Mouse (Mus musculus): Measurements from ENCODE around the gene Ier2. TPM values are rescaled to one million over a fixed set of nuclear protein-coding genes. Genes with fewer than 3 reads are reported as not detected.

Ier2 gene
- total RNA-seq, 2 experiments from 2014 or later, result 10.8 to 12.7 TPM

DNA sequence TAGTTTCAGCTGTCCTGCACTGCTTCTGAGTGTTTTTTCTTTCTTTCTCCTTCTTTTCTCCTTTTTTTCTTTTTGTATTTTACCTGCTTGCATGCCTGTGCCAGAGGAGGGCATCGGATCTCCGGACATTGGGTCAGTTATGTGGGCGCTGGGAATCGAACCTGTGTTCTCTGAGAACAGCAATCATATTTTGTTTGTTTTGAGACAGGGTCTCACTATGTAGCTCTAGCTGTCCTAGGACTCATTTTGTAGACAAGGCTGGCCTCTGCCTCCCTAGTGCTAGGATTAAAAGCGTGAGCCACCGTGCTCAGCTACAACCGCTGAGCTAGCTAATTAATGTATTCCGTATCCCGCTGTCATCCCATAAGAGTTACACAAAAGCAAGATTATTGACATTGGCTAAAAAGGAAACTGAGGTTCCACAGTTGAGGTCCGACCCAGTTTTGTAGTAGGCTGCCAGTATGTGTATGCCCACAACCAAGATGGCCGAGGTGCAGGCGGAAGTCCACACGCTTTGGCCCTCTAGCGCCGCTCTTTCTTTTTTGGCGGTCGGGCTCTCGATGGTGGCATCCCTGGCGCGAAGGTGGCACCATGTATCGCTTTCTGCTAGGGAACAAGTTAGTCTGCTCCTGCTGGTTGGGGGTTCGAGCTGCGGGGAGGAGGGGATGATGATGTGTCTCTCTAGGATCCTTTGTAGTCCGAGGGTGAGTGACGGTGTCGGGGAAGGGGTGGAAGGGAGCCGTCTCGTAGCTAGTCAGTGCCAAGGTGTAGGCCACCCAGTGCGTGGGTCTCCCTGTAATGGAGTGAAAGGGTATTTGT, 2.1 kb upstream of the Ier2 start:
- peak; percentile 78 to 83 for DNase-seq (ENCODE audit: low spot score in 2 of 2)

DNA sequence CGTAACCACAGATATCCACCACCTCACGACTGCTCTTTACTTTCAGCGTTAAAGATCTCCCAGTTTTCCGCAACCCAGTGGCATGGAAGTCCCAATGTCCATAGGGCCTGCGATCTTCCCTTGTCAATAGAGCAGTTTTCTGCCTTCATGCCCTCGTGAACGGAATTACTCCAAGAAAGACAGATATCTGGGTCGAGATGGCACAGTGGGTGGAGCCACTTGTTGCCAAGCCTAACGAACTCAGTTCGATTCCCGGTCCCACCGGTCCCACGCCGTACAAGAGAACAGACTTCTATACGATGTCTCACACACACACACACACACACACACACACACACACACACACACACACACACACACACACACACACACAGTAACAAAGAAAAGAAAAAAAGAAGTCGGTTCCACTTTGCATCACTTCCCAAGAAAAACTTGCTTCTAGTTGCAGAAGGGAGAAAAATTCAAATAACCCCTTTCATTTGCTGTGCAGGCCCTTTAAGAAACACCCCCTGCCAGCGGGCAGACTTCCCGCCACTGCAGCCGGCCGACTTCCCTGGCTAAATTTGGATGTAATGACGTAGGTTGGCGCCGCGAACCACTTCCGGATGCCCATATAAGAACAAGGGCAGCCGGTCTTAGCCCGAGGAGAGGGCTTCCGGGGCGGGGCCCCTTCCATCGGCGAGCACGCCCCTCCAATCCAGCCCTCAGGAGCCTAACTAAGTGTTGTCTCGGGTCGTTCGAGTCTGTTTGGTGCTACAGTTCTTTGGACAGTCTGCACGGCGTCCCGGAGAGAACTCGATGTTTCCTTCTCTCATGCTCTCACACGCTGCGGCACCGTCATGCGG, 1.1 kb upstream of the Ier2 start:
- DNase-seq (ENCODE audit: low spot score in 2 of 2), result peak; percentile 97 to 98

DNA sequence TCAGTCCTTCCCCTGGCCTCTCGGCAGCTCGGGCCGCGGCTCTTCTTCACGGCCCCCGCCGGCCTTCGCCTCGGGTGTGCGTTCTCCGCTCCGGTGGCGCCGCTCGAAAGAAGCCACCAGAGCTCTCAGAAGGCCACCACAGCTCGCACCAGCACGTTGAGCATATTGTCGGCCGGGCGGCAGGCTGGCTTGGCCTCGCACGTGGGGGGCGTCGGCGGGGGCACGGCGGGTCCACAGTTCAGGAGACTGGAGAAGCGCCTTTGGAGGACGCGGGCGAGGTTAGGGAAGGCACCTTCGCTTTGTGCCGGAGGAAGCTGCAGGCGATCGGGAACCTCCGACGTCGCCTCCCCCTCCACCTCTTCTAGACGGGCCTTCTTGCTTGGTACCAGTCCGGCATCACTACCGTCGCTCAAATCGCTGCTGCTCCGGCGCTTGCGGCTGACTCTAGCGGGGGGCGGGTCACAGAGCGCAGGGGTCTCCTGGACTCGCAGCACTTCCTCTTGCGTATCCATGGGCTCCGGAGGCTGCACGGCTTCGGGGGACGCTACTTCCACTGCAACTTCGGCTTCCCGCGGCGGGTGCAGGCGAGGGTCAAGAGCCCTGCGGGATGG, 586 bp downstream of the Ier2 start:
- DNase-seq (ENCODE audit: low spot score in 2 of 2), result peak; percentile 61 to 67

DNA sequence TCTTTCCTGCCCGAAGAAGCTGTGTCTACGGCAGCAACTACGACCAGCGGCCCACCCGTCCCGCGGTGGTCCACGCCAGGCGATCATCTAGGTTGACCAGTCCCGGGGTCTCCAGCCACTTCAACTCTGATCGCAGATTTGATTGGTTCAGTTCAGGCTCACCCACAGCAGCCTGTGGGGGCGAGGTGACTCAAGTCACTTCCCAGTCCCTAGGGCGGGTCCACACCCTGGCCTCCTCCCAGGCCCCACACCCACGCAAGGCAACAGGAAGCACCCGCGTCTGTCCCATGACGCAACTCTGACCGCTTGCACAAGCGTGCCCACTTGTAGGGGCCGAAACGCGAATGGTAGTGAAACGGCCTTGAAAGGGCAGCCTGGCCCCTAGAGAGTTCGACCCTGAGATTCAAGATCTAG, 1.2 kb downstream of the Ier2 start:
- peak; percentile 43 to 58 for DNase-seq (ENCODE audit: low spot score in 2 of 2)

DNA sequence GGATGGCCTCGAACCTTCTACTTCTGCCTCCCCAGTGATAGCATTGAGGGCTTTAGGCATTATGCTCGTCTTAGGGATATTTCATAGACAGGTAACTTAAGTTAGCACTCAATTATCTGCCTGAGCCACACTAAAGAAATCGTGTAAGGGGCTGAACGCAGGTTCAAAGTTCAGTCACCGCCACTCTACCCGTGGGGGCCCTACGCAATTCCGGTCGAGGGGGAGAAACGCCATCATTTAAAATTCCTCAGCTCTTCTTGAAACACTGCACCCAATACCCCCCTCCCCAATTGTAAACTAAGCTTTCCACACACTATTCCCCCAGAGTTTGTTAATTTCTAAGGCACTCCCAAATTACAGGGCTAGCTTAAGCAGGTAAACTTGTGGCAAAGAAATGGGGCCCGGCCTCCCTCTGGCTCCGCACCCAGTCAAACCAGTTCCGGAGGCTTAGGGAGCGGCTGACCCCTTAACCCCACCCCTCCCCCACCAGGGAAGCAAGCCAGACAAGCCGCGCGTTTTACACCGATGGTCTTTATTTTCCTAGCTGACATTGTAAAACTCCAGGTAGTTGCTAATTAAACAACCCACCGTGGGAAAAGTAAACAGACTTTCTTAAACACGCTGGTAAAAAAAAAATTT, 1.7 kb downstream of the Ier2 start:
- DNase-seq (ENCODE audit: low spot score in 2 of 2), result no peak

DNA sequence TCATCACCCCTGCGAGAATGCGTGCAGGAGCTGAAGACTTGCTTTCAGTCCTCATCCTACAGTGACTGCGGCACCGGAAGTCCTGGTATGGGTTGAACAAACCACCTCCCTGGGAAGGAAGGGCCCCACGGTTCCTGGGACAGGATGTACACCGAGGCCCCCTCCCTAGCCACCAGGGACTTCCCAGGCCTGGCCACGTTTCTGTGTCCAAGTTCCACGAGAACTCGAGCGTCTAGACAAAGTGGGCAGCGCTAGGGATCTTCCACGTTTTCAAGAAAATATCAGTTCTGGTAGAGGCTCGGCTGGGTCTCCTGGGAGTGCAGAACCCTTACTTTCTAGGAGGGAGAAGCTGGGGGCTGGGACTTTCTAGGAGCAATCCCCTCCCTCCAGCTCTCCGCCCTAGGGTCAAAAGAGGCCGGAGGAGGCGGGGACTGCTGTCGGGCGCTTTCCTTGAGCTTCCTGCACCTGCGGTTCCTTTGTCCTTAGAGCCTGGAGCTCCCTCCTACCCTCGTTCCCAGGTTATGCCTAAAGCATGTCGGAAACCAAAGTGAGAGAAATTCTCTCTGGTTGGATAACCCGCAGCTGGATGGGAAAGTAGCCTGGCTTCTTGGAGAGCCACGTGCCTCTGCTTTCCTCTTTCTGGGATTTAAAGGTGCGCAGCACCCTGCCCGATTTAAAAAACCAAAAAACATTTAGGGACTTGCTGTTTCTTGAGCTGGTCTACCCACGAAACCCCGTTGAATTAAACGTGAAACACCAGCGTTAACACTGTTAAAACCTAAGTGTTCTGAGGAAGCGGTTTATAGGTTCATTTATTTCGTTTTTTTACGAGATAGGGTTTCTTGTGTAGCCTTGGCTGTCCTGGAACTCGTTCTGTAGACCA, 2.5 kb downstream of the Ier2 start:
- DNase-seq (ENCODE audit: low spot score in 2 of 2), result peak in 1 of 2 experiments; percentile 20

DNA sequence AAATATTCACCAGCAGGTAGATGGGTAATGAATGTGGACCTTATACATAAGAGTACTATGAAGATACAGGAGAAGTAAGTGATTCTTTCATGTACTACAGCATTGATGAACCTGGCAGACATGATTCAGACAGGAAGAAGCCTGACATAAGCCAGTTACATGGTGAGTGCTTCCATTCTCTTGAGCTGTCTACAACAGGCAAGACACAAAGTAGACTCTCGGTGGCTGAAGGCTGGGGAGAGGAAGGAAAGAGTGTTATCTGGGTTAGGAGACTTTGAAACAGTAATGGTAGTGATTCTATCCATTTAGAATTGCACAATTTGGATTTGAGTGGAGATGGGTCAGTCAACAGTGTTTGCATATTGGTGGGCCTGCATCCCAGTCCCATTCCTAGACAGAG, 3.7 kb downstream of the Ier2 start:
- DNase-seq (ENCODE audit: low spot score in 2 of 2), result no peak

DNA sequence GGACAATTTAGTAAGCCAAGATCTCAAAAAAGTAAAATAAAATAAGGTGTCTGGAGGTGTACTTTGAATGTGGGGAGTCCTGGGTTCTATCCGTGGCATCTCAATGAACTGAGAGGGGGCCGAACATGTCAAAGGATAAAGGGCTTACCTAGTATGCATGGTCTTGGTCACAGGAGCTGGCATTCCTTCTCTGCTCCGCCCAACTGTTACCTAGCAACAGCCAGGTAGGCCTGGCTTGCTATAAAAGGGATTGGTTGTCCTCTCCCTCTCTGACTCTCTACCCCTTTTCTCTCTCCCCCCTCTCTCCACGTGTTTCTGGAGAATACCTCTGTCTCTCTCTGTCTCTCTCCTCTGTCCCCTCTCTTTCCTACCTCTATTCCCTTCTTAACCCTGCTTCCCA, 5.0 kb downstream of the Ier2 start:
- no peak for DNase-seq (ENCODE audit: low spot score in 2 of 2)

DNA sequence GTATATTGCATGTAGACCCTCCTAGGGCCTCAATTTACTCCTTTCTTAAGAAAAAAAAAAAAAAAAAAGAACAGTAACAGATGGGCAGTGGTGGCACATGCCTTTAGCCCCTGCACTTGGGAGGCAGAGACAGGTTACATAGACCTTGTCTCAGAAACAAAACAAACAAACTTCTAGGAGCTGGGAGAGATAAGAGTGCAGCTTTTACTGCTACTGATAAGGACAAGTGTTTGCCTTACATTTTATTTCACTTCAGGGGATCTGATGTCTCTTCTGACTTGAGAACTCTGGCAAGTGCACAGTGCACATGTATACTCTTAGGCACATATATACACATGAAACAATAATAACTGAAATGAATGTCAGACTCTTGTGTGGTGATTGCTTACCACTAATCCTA, 5.4 kb downstream of the Ier2 start:
- DNase-seq (ENCODE audit: low spot score in 2 of 2), result no peak

DNA sequence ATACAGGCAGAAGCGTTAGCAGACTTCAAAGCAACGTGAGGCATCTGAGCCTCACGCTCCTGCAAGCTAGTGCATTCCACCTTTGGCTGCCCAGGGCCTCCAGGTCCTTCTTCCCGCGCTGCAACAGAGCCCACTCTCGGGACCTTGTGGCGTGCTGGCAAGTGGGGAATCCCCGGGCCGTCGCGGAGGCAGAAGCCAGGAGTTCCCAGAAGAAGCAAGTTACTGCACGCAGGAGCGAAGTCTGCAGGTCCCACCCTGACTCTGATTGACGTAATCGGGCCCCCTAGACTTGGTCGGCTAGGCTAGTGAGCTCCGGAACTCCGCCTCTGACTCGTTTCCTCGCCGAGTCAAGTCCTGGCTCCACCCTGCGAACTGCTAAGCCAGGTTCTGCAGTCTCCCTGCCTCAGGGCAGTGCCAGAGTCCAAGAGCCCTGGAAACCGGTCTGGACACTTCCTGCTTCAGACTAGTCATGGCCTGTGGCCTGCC, 6.0 kb downstream of the Ier2 start:
- DNase-seq (ENCODE audit: low spot score in 2 of 2), result no peak

DNA sequence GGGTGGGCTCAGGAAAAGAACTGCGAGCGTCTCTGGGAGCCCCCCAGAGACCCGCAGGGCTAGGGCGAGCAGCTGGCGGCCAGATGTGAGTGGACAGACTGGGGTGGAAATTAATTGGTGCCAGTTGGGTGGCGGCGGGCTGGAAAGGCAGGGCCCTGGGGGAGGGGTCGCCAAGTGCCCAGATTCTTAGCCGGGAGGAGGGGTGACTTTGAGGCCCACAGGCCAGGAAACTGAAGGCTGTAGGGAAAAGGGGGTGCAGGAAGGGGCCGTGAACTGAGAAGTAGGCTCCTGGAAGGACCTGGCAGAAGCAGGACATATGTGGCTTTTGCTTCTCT, 6.5 kb downstream of the Ier2 start:
- DNase-seq (ENCODE audit: low spot score in 2 of 2), result no peak

DNA sequence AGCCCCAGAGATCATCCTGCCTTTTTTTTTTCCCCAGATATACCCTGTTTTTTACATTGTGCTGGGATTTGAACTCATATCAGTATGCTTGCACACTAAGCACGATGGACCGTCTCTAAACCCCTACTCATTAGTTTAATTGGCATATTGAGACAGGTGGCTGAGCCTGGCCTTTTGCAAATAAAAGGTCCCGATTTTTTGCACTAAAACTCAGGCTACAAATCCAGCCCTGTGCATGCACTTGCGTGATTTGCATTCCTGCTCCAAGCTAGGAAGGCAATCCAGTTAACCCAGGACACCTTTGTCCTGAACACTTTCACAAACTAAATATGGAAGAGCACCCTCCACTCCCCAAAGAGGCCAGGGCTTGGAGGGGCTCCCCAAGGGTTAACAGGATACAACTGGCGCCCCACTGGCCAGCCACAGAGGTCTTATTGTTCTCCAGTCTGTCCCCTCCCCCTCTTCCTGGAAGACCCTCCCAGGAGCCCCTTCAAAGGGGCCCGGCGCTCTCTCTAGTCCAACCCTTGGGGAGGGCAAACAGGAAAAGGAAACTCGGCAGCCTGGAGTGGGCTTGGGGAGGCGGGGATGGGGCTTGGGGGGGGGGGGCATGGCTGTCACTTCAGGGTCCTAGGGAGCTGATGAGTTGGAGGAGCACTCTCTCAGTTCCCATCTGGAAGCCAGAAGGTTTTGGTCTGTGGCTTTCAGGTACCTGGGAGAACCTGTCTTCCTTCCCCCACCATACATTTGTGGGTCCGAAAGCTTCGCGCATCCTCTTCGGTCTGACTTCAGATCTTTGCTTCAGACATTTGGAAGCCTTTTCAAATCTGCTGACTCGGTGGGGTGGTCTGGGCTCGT, 7.1 kb downstream of the Ier2 start:
- DNase-seq (ENCODE audit: low spot score in 2 of 2), result no peak

DNA sequence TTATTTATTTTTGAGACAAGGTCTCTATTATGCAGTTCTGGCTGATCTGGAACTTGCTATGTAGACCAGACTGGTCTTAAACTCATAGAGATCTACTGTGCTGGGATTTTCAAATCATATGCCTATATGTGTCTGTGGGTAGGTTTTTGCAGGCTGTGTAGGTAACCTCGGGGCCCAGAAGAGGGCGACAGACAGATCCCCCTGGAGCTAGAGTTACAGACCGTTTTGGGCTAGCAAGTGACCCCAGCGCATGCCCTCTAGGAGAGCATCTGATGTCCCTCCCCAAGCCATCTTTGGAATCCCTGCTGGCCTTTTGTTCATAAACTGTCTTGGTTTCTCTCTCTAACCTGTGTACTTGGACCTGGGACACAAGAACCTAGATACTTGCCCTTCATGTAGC, 8.1 kb downstream of the Ier2 start:
- no peak for DNase-seq (ENCODE audit: low spot score in 2 of 2)

DNA sequence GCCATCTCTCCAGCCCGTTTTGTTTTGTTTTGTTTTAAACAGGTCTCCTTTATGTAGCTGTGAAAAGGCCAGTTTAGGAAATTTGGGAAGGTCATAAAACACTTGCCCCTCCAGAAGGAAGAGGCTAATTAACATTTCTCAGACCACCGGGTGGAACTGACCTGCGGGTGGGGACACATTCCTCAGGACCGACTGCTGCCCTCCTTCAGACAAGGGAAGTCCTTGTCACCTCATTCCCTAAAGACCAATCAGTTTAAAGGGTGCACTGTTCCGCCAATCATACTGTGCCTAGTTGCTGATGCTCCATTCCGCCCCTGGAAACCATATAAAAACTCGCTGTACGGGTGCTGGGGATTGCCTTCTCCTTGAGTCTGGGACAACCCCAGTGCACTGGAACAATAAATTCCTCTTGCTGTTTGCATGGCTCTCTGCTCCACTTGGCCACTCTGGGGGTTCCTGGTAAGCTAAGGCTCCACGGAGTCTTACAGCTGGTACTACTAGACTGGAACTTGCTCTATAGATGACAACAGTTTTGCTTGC, 9.5 kb downstream of the Ier2 start:
- DNase-seq (ENCODE audit: low spot score in 2 of 2), result no peak

DNA sequence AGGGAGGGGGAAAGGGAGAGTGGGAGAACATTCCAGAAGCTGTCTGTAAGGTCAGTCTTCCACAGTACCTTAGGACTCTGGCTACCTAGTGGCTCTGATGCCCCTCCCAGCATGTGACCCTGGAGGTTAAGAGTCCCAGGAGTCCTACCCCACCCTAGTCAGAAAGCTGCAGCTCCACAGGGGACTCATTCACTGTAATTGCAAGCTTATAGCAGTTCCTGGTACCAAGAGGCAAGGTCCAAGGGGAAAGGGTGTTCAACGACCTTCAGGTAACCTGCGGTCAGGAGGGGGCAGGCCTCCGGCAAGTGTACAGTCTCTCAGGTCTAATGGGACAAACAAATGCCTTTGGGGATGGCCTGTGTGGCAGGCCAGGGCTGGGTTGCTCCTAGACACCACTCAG, 12.4 kb downstream of the Ier2 start:
- no peak for DNase-seq (ENCODE audit: low spot score in 2 of 2)

DNA sequence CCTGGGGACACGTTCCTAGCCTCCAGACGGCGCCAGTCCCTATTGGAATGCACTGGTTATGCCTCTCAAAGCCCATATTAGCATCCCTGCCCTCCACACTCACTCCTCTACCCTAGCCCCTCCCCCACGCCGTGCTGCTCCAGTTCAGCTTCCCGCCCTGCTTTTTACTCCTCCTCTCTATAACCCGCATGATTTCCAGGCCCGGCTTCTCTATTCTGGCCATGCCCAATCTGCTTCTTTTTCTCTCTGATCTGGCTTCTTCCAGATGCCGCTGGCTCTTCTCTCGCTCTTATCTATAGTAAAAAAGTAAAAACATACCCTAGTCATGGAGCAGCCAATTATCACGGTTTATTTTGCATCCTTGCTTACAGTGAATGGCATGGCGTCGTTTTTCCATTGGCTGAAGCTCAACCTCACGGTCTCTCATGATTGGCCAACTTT, 15.2 kb downstream of the Ier2 start:
- DNase-seq (ENCODE audit: low spot score in 2 of 2), result peak in 1 of 2 experiments; percentile 26

DNA sequence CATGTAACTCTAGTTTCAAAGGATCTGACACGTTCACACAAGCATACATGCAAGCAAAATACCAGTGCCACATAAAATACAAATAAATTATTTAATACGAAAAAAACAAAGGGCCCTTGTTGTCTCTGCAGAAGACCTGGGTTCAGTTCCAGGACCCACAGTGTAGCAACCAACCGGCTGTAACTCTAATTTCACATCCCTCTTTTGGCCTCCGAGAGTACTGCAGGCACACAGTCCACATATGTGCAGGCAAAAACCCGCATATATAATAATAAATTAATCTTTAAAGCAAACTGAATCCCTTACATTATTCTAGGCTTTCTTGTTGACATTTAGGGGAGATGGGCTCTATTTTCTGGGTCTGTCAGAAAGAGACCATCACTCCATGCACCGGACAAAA, 15.9 kb downstream of the Ier2 start:
- no peak for DNase-seq (ENCODE audit: low spot score in 2 of 2)

DNA sequence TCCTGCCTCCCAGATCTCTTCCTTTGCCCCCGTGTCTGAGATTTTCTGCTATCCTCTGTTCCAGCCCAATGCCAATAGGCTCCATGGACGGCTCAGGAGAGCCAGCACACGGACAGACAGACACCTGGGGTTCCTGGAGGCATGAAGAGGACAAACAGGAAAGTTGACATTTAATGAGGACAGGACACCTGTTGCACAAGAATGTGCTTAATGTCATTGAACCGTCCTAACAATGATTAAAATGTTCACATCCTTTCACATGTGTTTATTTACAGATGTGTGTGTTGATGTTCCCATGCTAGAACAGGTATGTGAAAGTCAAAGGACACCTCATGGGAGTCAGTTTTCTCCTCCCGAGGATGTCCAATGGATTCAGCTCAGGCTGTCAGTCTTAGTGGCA, 19.6 kb downstream of the Ier2 start:
- no peak for DNase-seq (ENCODE audit: low spot score in 2 of 2)
